Mouse (Mus musculus) MEL (cell line): ENCODE measurements around the gene Plxna4.

Source experiments
- CHD1 ChIP-seq: IDR thresholded peaks from 2 replicates; pipeline ENCODE4 v1.6.1; 2012; ENCODE audit warnings: low read depth, mild to moderate bottlenecking, inconsistent platforms, low read length, improper control_type of control experiment
- CHD2 ChIP-seq: IDR thresholded peaks from 2 replicates; pipeline ENCODE4 v1.6.1; 2011; ENCODE audit warnings: low read length, improper control_type of control experiment
- CTCF ChIP-seq, 3 experiments: IDR thresholded peaks in 2 of 3; conservative IDR thresholded peaks in 1 of 3; 2 replicates each; pipeline ENCODE4 v1.5.1; 2011 to 2012; ENCODE audit warnings: low read length in 3 of 3, low read depth in 2 of 3, mild to moderate bottlenecking in 2 of 3, improper control_type of control experiment in 1 of 3, inconsistent platforms in 1 of 3, mixed read lengths in 1 of 3, moderate library complexity in 1 of 3; ENCODE audit not compliant: control insufficient read depth in 1 of 3, insufficient read depth in 1 of 3, poor library complexity in 1 of 3, severe bottlenecking in 1 of 3
- GABPA ChIP-seq: IDR thresholded peaks from 2 replicates; pipeline ENCODE4 v1.6.1; 2012; ENCODE audit warnings: low read depth, mild to moderate bottlenecking, inconsistent platforms, low read length, improper control_type of control experiment, moderate library complexity
- GATA1 ChIP-seq: IDR thresholded peaks from 2 replicates; pipeline ENCODE4 v1.6.1; 2011; ENCODE audit warnings: low read depth, low read length, improper control_type of control experiment
- MAZ ChIP-seq: IDR thresholded peaks from 2 replicates; pipeline ENCODE4 v1.6.1; 2012; ENCODE audit warnings: low read depth, mild to moderate bottlenecking, inconsistent platforms, low read length, improper control_type of control experiment
- MEF2A ChIP-seq: IDR thresholded peaks from 2 replicates; pipeline ENCODE4 v1.6.1; 2014; ENCODE audit warnings: low read depth, mild to moderate bottlenecking, inconsistent platforms, low read length, improper control_type of control experiment; ENCODE audit not compliant: poor library complexity, insufficient replicate concordance, severe bottlenecking; ENCODE audit errors: extremely low read depth
- MXI1 ChIP-seq: IDR thresholded peaks from 2 replicates; pipeline ENCODE4 v1.6.1; 2011; ENCODE audit warnings: mild to moderate bottlenecking, low read depth, low read length, improper control_type of control experiment
- POLR2A ChIP-seq, 2 experiments: IDR thresholded peaks; 2 replicates each; pipeline ENCODE4 v1.6.1; 2011 to 2012; ENCODE audit warnings: low read length in 2 of 2, mild to moderate bottlenecking in 2 of 2, control low read depth in 1 of 2, improper control_type of control experiment in 1 of 2, low read depth in 1 of 2, moderate library complexity in 1 of 2; ENCODE audit not compliant: control insufficient read depth in 1 of 2, insufficient read depth in 1 of 2, poor library complexity in 1 of 2
- POLR2AphosphoS5 ChIP-seq: IDR thresholded peaks from 2 replicates; pipeline ENCODE4 v1.6.1; 2012; ENCODE audit warnings: low read depth, borderline replicate concordance, mild to moderate bottlenecking, inconsistent platforms, low read length, moderate library complexity, mixed read lengths
- RAD21 ChIP-seq: IDR thresholded peaks from 2 replicates; pipeline ENCODE4 v1.6.1; 2011; ENCODE audit warnings: mild to moderate bottlenecking, low read depth, low read length, improper control_type of control experiment
- SMC3 ChIP-seq: IDR thresholded peaks from 2 replicates; pipeline ENCODE4 v1.6.1; 2011; ENCODE audit warnings: low read depth, low read length, improper control_type of control experiment
- TCF12 ChIP-seq: IDR thresholded peaks from 2 replicates; pipeline ENCODE4 v1.6.1; 2014; ENCODE audit warnings: low read depth, mild to moderate bottlenecking, inconsistent platforms, low read length, improper control_type of control experiment, moderate library complexity

DNA sequence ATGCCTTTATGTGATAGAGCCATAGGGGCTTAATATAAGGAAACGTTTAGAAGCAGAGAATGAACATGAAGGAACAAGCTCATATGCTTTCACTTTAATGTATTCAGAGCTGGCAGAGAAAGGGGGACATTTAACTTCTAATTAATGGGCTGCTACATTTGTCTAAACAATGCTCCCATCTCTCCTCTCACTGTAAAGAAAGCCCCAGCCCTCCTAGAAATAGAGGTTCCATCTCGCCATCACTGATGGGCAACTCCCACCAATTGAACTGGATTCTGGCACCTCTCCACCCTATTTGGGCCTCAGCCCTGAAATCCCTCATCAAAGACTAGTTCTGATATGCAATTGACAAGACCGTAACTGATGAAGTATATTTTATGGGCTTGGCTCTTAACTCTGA, 167.4 kb downstream of the Plxna4 start:
- no peak for TF ChIP-seq MEF2A
- no peak for TF ChIP-seq POLR2A (IDR thresholded peaks at IDR 0.05; ENCODE audit: control insufficient read depth in 1 of 2, insufficient read depth in 1 of 2, low read depth in 1 of 2, low read length in 2 of 2, poor library complexity in 1 of 2)
- no peak for TF ChIP-seq GABPA
- no peak for TF ChIP-seq POLR2AphosphoS5
- no peak for TF ChIP-seq MXI1
- TF ChIP-seq TCF12: no peak
- no peak for TF ChIP-seq GATA1
- TF ChIP-seq CHD2: no peak
- TF ChIP-seq RAD21: no peak
- no peak for TF ChIP-seq MAZ
- no peak for TF ChIP-seq SMC3
- no peak for TF ChIP-seq CHD1
- no peak for TF ChIP-seq CTCF (IDR thresholded peaks at IDR 0.05 in 2 of 3, conservative IDR thresholded peaks at IDR 0.05 in 1 of 3; ENCODE audit: control insufficient read depth in 1 of 3, insufficient read depth in 1 of 3, low read depth in 2 of 3, low read length in 3 of 3, poor library complexity in 1 of 3, severe bottlenecking in 1 of 3)
